Mouse (Mus musculus) thymus, adult 2 months (tissue): Measurements from ENCODE around the gene Rasgrp1.

ENCODE experiments used
- CTCF ChIP-seq: fragments of 200-500 bp; IDR thresholded peaks from 2 replicates; pipeline ENCODE4 v1.5.1; 2012; ENCODE audit warnings: mild to moderate bottlenecking, control low read depth, low read length, moderate library complexity, borderline replicate concordance; ENCODE audit not compliant: control insufficient read depth, poor library complexity, insufficient read depth; ENCODE audit errors: extremely low read depth
- POLR2A ChIP-seq: fragments of 200-500 bp; IDR thresholded peaks from 2 replicates; pipeline ENCODE4 v1.6.1; 2012; ENCODE audit warnings: mild to moderate bottlenecking, low read length, control low read depth, moderate library complexity; ENCODE audit not compliant: control insufficient read depth, poor library complexity, insufficient read depth; ENCODE audit errors: extremely low read depth

DNA sequence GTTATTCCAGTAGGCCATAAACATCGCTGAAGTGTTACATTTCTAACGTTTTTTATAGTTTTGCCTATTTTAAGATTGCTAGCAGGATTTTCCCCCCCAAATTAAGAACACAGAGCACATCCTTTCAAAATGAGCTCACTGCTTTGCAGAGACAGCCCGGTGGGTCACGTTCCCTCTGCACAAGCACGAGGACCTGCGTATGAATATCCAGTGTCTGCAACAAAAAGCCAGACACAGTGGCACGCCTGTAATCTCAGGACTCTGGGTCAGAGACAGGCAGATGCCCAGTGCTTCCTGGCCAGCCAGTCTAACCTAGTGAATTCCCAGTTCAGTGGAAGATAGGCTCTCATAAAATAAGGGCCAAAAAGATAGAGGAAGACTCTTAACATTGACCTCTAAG, 112.5 kb downstream of the Rasgrp1 start:
- TF ChIP-seq CTCF = no peak
- TF ChIP-seq POLR2A = no peak
